Mouse (Mus musculus) macrophage (primary cell): ENCODE results near the gene Diablo. TPM values are rescaled to one million over a fixed set of nuclear protein-coding genes. Genes with fewer than 3 reads are reported as not detected.

Experiments
- H3K27ac ChIP-seq: fragments of 350-480 bp; formaldehyde crosslinking; 2 replicates; pipeline ENCODE4 v1.9.0; 2021
- H3K36me3 ChIP-seq: fragments of 350-480 bp; formaldehyde crosslinking; 2 replicates; pipeline ENCODE4 v1.9.0; 2021; ENCODE audit errors: inconsistent target
- H3K4me3 ChIP-seq: fragments of 350-480 bp; formaldehyde crosslinking; 2 replicates; pipeline ENCODE4 v1.9.0; 2021; ENCODE audit errors: inconsistent target
- H3K79me2 ChIP-seq: fragments of 350-480 bp; formaldehyde crosslinking; 2 replicates; pipeline ENCODE4 v1.9.0; 2021; ENCODE audit errors: inconsistent target
- WGBS: methylation state at CpG from one replicate; pipeline ENCODE4 v1.1.7; 2026; ENCODE audit warnings: inconsistent platforms; ENCODE audit not compliant: missing documents; 5-methylcytosine and 5-hydroxymethylcytosine counted together
- polyA plus RNA-seq: library from polyadenylated mRNA; stranded (reverse); fragments of 250-400 nt; gene quantifications from 3 replicates; pipeline ENCODE4 v1.2.4, GENCODE M21; 2018; ENCODE audit warnings: inconsistent platforms

Gene Diablo
- polyA plus RNA-seq, 1 experiment from 2014 or later, result 24.6 TPM

- Histone ChIP-seq H3K79me2 (no peaks in the 10 kb centered on the region), H3K27ac (no peak overlapping the region), H3K36me3 (no peaks in the 10 kb centered on the region), H3K4me3 (no peak overlapping the region)
- 2% methylated on average over 10 of the region's 10 CpGs for WGBS
Observed at GRCm38 (mm10) chr5:123470784-123471400, 53.1 kb downstream of the Diablo start.

- Histone ChIP-seq H3K4me3 (no peak overlapping the region), H3K27ac (no peak overlapping the region), H3K36me3 (no peaks in the 10 kb centered on the region), H3K79me2 (no peaks in the 10 kb centered on the region)
- 91% methylated on average over 1 of the region's 1 CpGs for WGBS
Observed at GRCm38 (mm10) chr5:123464638-123465037, 59.3 kb downstream of the Diablo start.

- Histone ChIP-seq H3K27ac (no peak overlapping the region), H3K79me2 (no peaks in the 10 kb centered on the region), H3K36me3 (no peaks in the 10 kb centered on the region), H3K4me3 (no peak overlapping the region)
- WGBS, result 85% methylated on average over 5 of the region's 5 CpGs
Observed at GRCm38 (mm10) chr5:123461420-123461819, 62.6 kb downstream of the Diablo start.

Other genes with a start within 250 kb of the Diablo start
- gene Bcl7a, start 180.3 kb downstream of the Diablo start, polyA plus RNA-seq, result 2.2 to 3.5 TPM (median 2.3 TPM) in 3 replicates
- 14.4 to 26.9 TPM (median 18.7 TPM) in 3 replicates for gene Mlxip, start 129.4 kb downstream of the Diablo start, polyA plus RNA-seq
- not detected in 3 replicates for gene Lrrc43, start 34.9 kb downstream of the Diablo start, polyA plus RNA-seq
- gene Il31, start 34.7 kb downstream of the Diablo start, polyA plus RNA-seq, result not detected in 3 replicates
- gene B3gnt4, start 13.7 kb downstream of the Diablo start, polyA plus RNA-seq, result not detected in 3 replicates
- not detected in 3 replicates for gene Gm49027, start 1.3 kb upstream of the Diablo start, polyA plus RNA-seq
- gene Vps33a, start 48.9 kb upstream of the Diablo start, polyA plus RNA-seq, result 67.1 to 83.9 TPM (median 76.7 TPM) in 3 replicates
- 40.2 to 65.1 TPM (median 40.4 TPM) in 3 replicates for gene Clip1, start 160.4 kb upstream of the Diablo start, polyA plus RNA-seq
- 25.4 to 34.6 TPM (median 29.5 TPM) in 3 replicates for gene Zcchc8, start 196.9 kb upstream of the Diablo start, polyA plus RNA-seq
- gene Rsrc2, start 225.2 kb upstream of the Diablo start, polyA plus RNA-seq, result 62.5 to 150 TPM (median 74.9 TPM) in 3 replicates
- gene Kntc1, start 225.5 kb upstream of the Diablo start, polyA plus RNA-seq, result 0.50 to 8.5 TPM (median 1.5 TPM) in 3 replicates